Mouse (Mus musculus): ENCODE data around the gene Lhcgr. TPM values are rescaled to one million over a fixed set of nuclear protein-coding genes. Genes with fewer than 3 reads are reported as not detected.

Gene Lhcgr
- polyA plus RNA-seq, 1 experiment from 2014 or later: not detected

DNA sequence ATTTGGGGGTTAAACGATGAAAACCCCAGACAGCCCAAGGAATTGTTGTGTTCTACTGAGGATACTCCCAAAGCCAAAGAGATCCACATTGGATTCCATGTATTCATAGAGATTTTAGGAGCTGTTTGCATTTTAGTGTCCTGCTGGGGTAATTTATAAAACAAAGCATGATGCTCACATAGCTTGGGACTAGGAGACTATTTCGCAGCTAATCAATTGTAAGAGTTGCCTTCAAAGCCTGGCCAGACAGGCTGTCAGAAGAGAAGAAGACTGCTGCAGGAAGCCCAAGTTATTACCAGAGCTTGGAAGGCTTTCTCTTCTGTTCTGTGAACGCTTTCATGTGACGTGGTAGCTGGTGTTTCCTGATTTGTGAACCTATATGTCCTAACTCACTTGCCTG, 5.4 kb downstream of the Lhcgr start:
- no peak overlapping the region for H3K9ac ChIP-seq (replicated peaks; ENCODE audit: low read depth, low read length)
- H3K36me3 ChIP-seq (ENCODE audit: control insufficient read depth, insufficient read depth, low read length): no peaks in the 10 kb centered on the region
- WGBS: 83% methylated on average over 4 of the region's 4 CpGs
- no peak for ATAC-seq (ENCODE audit: insufficient number of reproducible peaks, insufficient read depth, low FRiP score, low read depth)
- no peak overlapping the region for H3K27ac ChIP-seq (ENCODE audit: low read length)
- no peaks in the 10 kb centered on the region for H3K4me1 ChIP-seq (ENCODE audit: control insufficient read depth, insufficient read depth, low read length)
- no peaks in the 10 kb centered on the region for H3K9me3 ChIP-seq (ENCODE audit: control insufficient read depth, low read depth, low read length)
- H3K4me3 ChIP-seq (ENCODE audit: low read depth, low read length): no peak overlapping the region
- H3K27me3 ChIP-seq (ENCODE audit: control insufficient read depth, insufficient read depth, low read length): no peaks in the 10 kb centered on the region
- H3K4me2 ChIP-seq (replicated peaks; ENCODE audit: low read depth, low read length): no peak overlapping the region

DNA sequence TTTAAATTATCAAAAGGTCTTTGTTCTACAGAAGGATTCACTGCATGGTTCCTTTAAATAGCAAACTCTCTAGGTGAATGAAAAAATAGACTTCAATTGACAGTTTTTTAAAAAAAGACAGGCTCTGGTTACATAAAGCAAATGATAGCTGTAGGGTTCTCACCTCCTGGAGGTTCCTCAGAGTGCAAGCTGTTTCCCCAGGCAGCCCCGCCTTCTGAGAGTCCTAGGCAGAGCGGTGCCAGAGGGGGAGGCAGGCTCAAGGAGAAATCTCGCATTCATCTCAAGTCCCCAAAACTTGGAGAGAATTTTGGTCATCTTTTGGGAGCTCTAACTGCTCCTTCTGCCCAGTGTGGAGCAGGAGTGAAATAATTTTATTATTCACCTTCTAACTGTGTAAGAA, 12.6 kb downstream of the Lhcgr start:
- Histone ChIP-seq H3K9me3 (ENCODE audit: control insufficient read depth, low read depth, low read length) (no peaks in the 10 kb centered on the region), H3K9ac (replicated peaks; ENCODE audit: low read depth, low read length) (no peak overlapping the region), H3K27me3 (ENCODE audit: control insufficient read depth, insufficient read depth, low read length) (no peaks in the 10 kb centered on the region), H3K4me2 (replicated peaks; ENCODE audit: low read depth, low read length) (no peak overlapping the region), H3K27ac (ENCODE audit: low read length) (no peak overlapping the region), H3K36me3 (ENCODE audit: control insufficient read depth, insufficient read depth, low read length) (no peaks in the 10 kb centered on the region), H3K4me1 (ENCODE audit: control insufficient read depth, insufficient read depth, low read length) (no peaks in the 10 kb centered on the region), H3K4me3 (ENCODE audit: low read depth, low read length) (no peak overlapping the region)
- 29% methylated on average over 3 of the region's 3 CpGs for WGBS
- no peak for ATAC-seq (ENCODE audit: insufficient number of reproducible peaks, insufficient read depth, low FRiP score, low read depth)

DNA sequence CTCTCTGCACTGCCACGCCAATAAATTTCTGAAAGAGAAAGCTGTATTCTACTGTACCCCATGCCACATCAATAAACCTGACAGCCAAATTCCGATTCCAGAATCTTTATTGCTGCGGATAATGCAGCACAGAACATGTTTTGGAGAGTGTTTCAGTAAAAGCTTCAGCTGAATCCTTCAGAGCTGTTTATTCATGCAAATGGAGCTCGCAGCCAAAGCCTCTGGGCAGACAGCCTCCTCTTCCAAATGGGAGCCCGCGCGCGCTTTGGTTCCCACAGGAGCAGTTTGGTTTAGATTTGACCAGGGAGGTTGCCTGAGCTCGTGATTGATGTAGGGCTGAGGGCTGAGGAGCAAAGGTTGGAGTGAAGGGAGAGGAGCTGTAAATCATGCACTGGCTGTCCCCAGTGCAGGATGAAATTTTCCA, 17.7 kb downstream of the Lhcgr start:
- Histone ChIP-seq H3K4me2 (replicated peaks; ENCODE audit: low read depth, low read length) (no peak overlapping the region), H3K27me3 (ENCODE audit: control insufficient read depth, insufficient read depth, low read length) (no peaks in the 10 kb centered on the region), H3K9me3 (ENCODE audit: control insufficient read depth, low read depth, low read length) (no peaks in the 10 kb centered on the region), H3K4me3 (ENCODE audit: low read depth, low read length) (no peak overlapping the region), H3K36me3 (ENCODE audit: control insufficient read depth, insufficient read depth, low read length) (no peaks in the 10 kb centered on the region), H3K27ac (ENCODE audit: low read length) (no peak overlapping the region), H3K9ac (replicated peaks; ENCODE audit: low read depth, low read length) (no peak overlapping the region), H3K4me1 (ENCODE audit: control insufficient read depth, insufficient read depth, low read length) (peaks cover 5% of the 10 kb centered on the region; the same call in 1 of the 2 replicates)
- WGBS: 11% methylated on average over 9 of the region's 9 CpGs
- ATAC-seq (ENCODE audit: insufficient number of reproducible peaks, insufficient read depth, low FRiP score, low read depth): no peak

- H3K27me3 ChIP-seq (ENCODE audit: control insufficient read depth, insufficient read depth, low read length): no peaks in the 10 kb centered on the region
- 90% methylated on average over 7 of the region's 7 CpGs for WGBS
- no peak overlapping the region for H3K4me2 ChIP-seq (replicated peaks; ENCODE audit: low read depth, low read length)
- no peak overlapping the region for H3K9ac ChIP-seq (replicated peaks; ENCODE audit: low read depth, low read length)
- no peak overlapping the region for H3K27ac ChIP-seq (ENCODE audit: low read length)
- no peaks in the 10 kb centered on the region for H3K36me3 ChIP-seq (ENCODE audit: control insufficient read depth, insufficient read depth, low read length)
- no peaks in the 10 kb centered on the region for H3K9me3 ChIP-seq (ENCODE audit: control insufficient read depth, low read depth, low read length)
- ATAC-seq (ENCODE audit: insufficient number of reproducible peaks, insufficient read depth, low FRiP score, low read depth): no peak
- no peak overlapping the region for H3K4me3 ChIP-seq (ENCODE audit: low read depth, low read length)
- H3K4me1 ChIP-seq (ENCODE audit: control insufficient read depth, insufficient read depth, low read length): peaks cover 5% of the 10 kb centered on the region; the same call in 1 of the 2 replicates
These were observed 21.7 kb downstream of the Lhcgr start for GRCm38 (mm10) chr17:88770081-88770480.

GRCm38 (mm10) chr17:88769283-88769859, 22.4 kb downstream of the Lhcgr start:
- 66% methylated on average over 2 of the region's 2 CpGs for WGBS
- Histone ChIP-seq H3K4me3 (ENCODE audit: low read depth, low read length) (no peak overlapping the region), H3K9me3 (ENCODE audit: control insufficient read depth, low read depth, low read length) (no peaks in the 10 kb centered on the region), H3K27ac (ENCODE audit: low read length) (no peak overlapping the region), H3K4me1 (ENCODE audit: control insufficient read depth, insufficient read depth, low read length) (peaks cover 5% of the 10 kb centered on the region; the same call in 1 of the 2 replicates), H3K9ac (replicated peaks; ENCODE audit: low read depth, low read length) (no peak overlapping the region), H3K4me2 (replicated peaks; ENCODE audit: low read depth, low read length) (no peak overlapping the region), H3K36me3 (ENCODE audit: control insufficient read depth, insufficient read depth, low read length) (no peaks in the 10 kb centered on the region), H3K27me3 (ENCODE audit: control insufficient read depth, insufficient read depth, low read length) (no peaks in the 10 kb centered on the region)
- ATAC-seq (ENCODE audit: insufficient number of reproducible peaks, insufficient read depth, low FRiP score, low read depth): no peak

GRCm38 (mm10) chr17:88766857-88767256, 24.9 kb downstream of the Lhcgr start:
- Histone ChIP-seq H3K4me3 (ENCODE audit: low read depth, low read length) (no peak overlapping the region), H3K27me3 (ENCODE audit: control insufficient read depth, insufficient read depth, low read length) (no peaks in the 10 kb centered on the region), H3K4me2 (replicated peaks; ENCODE audit: low read depth, low read length) (no peak overlapping the region), H3K9ac (replicated peaks; ENCODE audit: low read depth, low read length) (no peak overlapping the region), H3K4me1 (ENCODE audit: control insufficient read depth, insufficient read depth, low read length) (no peaks in the 10 kb centered on the region), H3K36me3 (ENCODE audit: control insufficient read depth, insufficient read depth, low read length) (no peaks in the 10 kb centered on the region), H3K9me3 (ENCODE audit: control insufficient read depth, low read depth, low read length) (no peaks in the 10 kb centered on the region), H3K27ac (ENCODE audit: low read length) (no peak overlapping the region)
- no peak for ATAC-seq (ENCODE audit: insufficient number of reproducible peaks, insufficient read depth, low FRiP score, low read depth)
- WGBS: 88% methylated on average over 6 of the region's 6 CpGs

- Histone ChIP-seq H3K27ac (ENCODE audit: low read length) (no peak overlapping the region), H3K4me1 (ENCODE audit: control insufficient read depth, insufficient read depth, low read length) (no peaks in the 10 kb centered on the region), H3K4me3 (ENCODE audit: low read depth, low read length) (no peak overlapping the region), H3K4me2 (replicated peaks; ENCODE audit: low read depth, low read length) (no peak overlapping the region), H3K36me3 (ENCODE audit: control insufficient read depth, insufficient read depth, low read length) (no peaks in the 10 kb centered on the region), H3K9ac (replicated peaks; ENCODE audit: low read depth, low read length) (no peak overlapping the region), H3K9me3 (ENCODE audit: control insufficient read depth, low read depth, low read length) (no peaks in the 10 kb centered on the region), H3K27me3 (ENCODE audit: control insufficient read depth, insufficient read depth, low read length) (no peaks in the 10 kb centered on the region)
- ATAC-seq (ENCODE audit: insufficient number of reproducible peaks, insufficient read depth, low FRiP score, low read depth): no peak
- 73% methylated on average over 3 of the region's 3 CpGs for WGBS
These were observed 27.7 kb downstream of the Lhcgr start for GRCm38 (mm10) chr17:88764136-88764485.

- Histone ChIP-seq H3K9ac (replicated peaks; ENCODE audit: low read depth, low read length) (no peak overlapping the region), H3K27ac (ENCODE audit: low read length) (no peak overlapping the region), H3K4me3 (ENCODE audit: low read depth, low read length) (no peak overlapping the region), H3K36me3 (ENCODE audit: control insufficient read depth, insufficient read depth, low read length) (no peaks in the 10 kb centered on the region), H3K9me3 (ENCODE audit: control insufficient read depth, low read depth, low read length) (no peaks in the 10 kb centered on the region), H3K4me1 (ENCODE audit: control insufficient read depth, insufficient read depth, low read length) (no peaks in the 10 kb centered on the region), H3K27me3 (ENCODE audit: control insufficient read depth, insufficient read depth, low read length) (no peaks in the 10 kb centered on the region), H3K4me2 (replicated peaks; ENCODE audit: low read depth, low read length) (no peak overlapping the region)
- WGBS: 50% methylated on average over 5 of the region's 5 CpGs
- 0 out of 2 replicates have a peak, but pooled peaks have one; percentile 4 for ATAC-seq (ENCODE audit: insufficient number of reproducible peaks, insufficient read depth, low FRiP score, low read depth)
These were observed 28.2 kb downstream of the Lhcgr start for GRCm38 (mm10) chr17:88763396-88764135.
